In the genomic region with DNA sequence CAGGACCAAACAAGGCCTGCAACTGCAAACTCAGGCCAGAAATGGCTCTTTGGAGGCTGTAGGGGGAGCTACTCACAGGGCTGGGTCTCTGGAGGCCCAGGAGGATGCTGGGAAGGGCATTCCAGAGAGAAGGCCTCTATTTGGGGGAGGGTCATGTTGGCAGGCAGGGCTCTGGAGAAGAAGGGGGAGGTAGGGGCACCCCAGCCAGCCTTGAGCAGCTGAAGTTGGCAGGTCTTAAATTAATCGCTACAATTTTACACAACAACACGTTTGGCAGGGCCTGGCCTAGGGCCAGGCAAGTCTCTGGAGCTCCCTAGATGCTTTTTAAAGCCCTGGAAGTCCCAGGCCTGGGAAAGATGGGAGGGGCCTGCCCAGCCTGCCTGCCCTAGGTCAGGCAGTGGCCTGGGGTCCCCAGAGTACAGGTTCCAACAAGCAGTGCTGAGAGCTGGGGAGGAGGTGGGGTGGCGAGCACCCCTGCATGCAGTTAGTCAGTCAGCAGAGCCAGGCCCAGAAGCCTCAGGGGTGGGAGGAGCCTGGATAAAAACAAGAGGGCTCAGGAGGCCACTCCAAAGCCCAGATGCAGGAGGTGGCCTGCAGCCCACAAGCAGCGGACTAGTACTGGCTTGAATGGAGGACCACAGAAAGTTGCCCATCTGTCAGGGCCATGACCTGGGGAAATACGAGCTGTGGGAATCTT, we compare ENCODE assay signal across 9 mouse cellular contexts. TPM values are rescaled to one million over a fixed set of nuclear protein-coding genes. Genes with fewer than 3 reads are reported as not detected.
DNase-seq lines count a peak whose midpoint lies in the region; ATAC-seq and TF ChIP-seq lines count a peak whose summit lies in the region.
"Had no signal": no experiment of that assay in that cellular context is flagged by ENCODE, and none has a peak within 500 bp of the region (broad histone marks: within the 10 kb centered on the region; RNA-seq: fewer than 3 reads in every experiment).

No protein-coding gene starts in this region.

- H3K79me2 ChIP-seq in liver, adult 2 months (ENCODE audit: control insufficient read depth, insufficient read depth, low read length): no peaks in the 10 kb centered on the region

- H3K9ac ChIP-seq in liver, adult 2 months (ENCODE audit: low read depth, low read length): no peak overlapping the region
- H3K9ac ChIP-seq in liver, embryonic 12.5 days: no peak overlapping the region
- H3K9ac ChIP-seq in heart, embryonic 12.5 days: peak overlapping the region; percentile 50; the same call in 1 of the 2 replicates
- H3K9ac ChIP-seq in midbrain, embryonic 12.5 days (replicated peaks): no peak overlapping the region
- H3K9ac ChIP-seq: liver, embryonic 13.5 days had no signal

- no peak for TF ChIP-seq POLR2A in liver, adult 2 months (IDR thresholded peaks at IDR 0.05; ENCODE audit: extremely low read depth, insufficient read depth, low read length)

- DNase-seq in liver, adult 2 months (ENCODE audit: extremely low read depth, low read depth, low spot score): no peak
- DNase-seq in embryo, embryonic 11.5 days (ENCODE audit: low read depth, low spot score): peak; percentile 46
- peak; percentile 70 for DNase-seq in kidney, adult 9 months
- no peak for DNase-seq in spleen, adult 18-20 months
- no peak for DNase-seq in urinary bladder, postnatal 25 days (ENCODE audit: low spot score)
- DNase-seq: liver, embryonic 13.5 days had no signal

- ATAC-seq in liver, embryonic 12.5 days: no peak
- ATAC-seq in heart, embryonic 12.5 days (ENCODE audit: insufficient number of reproducible peaks, low FRiP score): peak; percentile 49
- ATAC-seq in midbrain, embryonic 12.5 days (ENCODE audit: low FRiP score, low read depth): peak; percentile 55

- H3K27me3 ChIP-seq in liver, adult 2 months (ENCODE audit: control insufficient read depth, insufficient read depth, low read length): no peaks in the 10 kb centered on the region
- H3K27me3 ChIP-seq in liver, embryonic 12.5 days (replicated peaks): no peaks in the 10 kb centered on the region
- no peaks in the 10 kb centered on the region for H3K27me3 ChIP-seq in heart, embryonic 12.5 days (replicated peaks)
- no peaks in the 10 kb centered on the region for H3K27me3 ChIP-seq in midbrain, embryonic 12.5 days
- H3K27me3 ChIP-seq: liver, embryonic 13.5 days had no signal

- TF ChIP-seq CTCF in liver, adult 2 months (IDR thresholded peaks at IDR 0.05; ENCODE audit: low read depth, low read length): peak; percentile 22; the same call in 1 of the 2 replicates

- no peak overlapping the region for H3K4me3 ChIP-seq in liver, adult 2 months (ENCODE audit: insufficient read depth, low read depth, low read length)
- no peak overlapping the region for H3K4me3 ChIP-seq in liver, embryonic 12.5 days
- H3K4me3 ChIP-seq in heart, embryonic 12.5 days: no peak overlapping the region
- H3K4me3 ChIP-seq in midbrain, embryonic 12.5 days: no peak overlapping the region
- H3K4me3 ChIP-seq: liver, embryonic 13.5 days had no signal

- no peak overlapping the region for H3K4me2 ChIP-seq in liver, embryonic 12.5 days
- no peak overlapping the region for H3K4me2 ChIP-seq in heart, embryonic 12.5 days
- H3K4me2 ChIP-seq in midbrain, embryonic 12.5 days (replicated peaks): no peak overlapping the region; the same call in 1 of the 2 replicates
- H3K4me2 ChIP-seq: liver, embryonic 13.5 days had no signal

- H3K36me3 ChIP-seq in liver, adult 2 months (ENCODE audit: control insufficient read depth, insufficient read depth, low read length): no peaks in the 10 kb centered on the region
- peaks cover 52% of the 10 kb centered on the region for H3K36me3 ChIP-seq in liver, embryonic 12.5 days
- peaks cover 59% of the 10 kb centered on the region for H3K36me3 ChIP-seq in heart, embryonic 12.5 days
- H3K36me3 ChIP-seq in midbrain, embryonic 12.5 days: peaks cover 91% of the 10 kb centered on the region

- no peak overlapping the region; the same call in 1 of the 2 replicates for H3K27ac ChIP-seq in liver, adult 2 months (replicated peaks; ENCODE audit: insufficient read depth, low read depth, low read length)
- no peak overlapping the region for H3K27ac ChIP-seq in liver, embryonic 12.5 days
- peak overlapping the region; percentile 76 for H3K27ac ChIP-seq in heart, embryonic 12.5 days (ENCODE audit: poor library complexity, severe bottlenecking)
- peak overlapping the region; percentile 74 for H3K27ac ChIP-seq in midbrain, embryonic 12.5 days (replicated peaks)
- H3K27ac ChIP-seq: liver, embryonic 13.5 days had no signal

- 61% methylated on average over 5 of the region's 5 CpGs for WGBS in liver, adult 2 months
- 73% methylated on average over 5 of the region's 5 CpGs for WGBS in liver, embryonic 12.5 days (ENCODE audit: insufficient replicate concordance)
- WGBS in heart, embryonic 12.5 days: 29% methylated on average over 5 of the region's 5 CpGs
- WGBS in midbrain, embryonic 12.5 days: 27% methylated on average over 5 of the region's 5 CpGs

- no peaks in the 10 kb centered on the region for H3K4me1 ChIP-seq in liver, adult 2 months (ENCODE audit: control insufficient read depth, insufficient read depth, low read length)
- peaks cover 15% of the 10 kb centered on the region; the same call in 1 of the 2 replicates for H3K4me1 ChIP-seq in liver, embryonic 12.5 days
- H3K4me1 ChIP-seq in heart, embryonic 12.5 days (replicated peaks): peaks cover 73% of the 10 kb centered on the region
- H3K4me1 ChIP-seq in midbrain, embryonic 12.5 days: peaks cover 63% of the 10 kb centered on the region

- H3K9me3 ChIP-seq in liver, embryonic 12.5 days (replicated peaks): no peaks in the 10 kb centered on the region
- no peaks in the 10 kb centered on the region for H3K9me3 ChIP-seq in heart, embryonic 12.5 days (replicated peaks)
- H3K9me3 ChIP-seq in midbrain, embryonic 12.5 days: no peaks in the 10 kb centered on the region
- H3K9me3 ChIP-seq: liver, embryonic 13.5 days had no signal

RNA-seq across cellular contexts. Expression of a gene that starts 10.8 kb away (rescaled TPM):
- 2.6 and 4.6 TPM in 2 replicates for total RNA-seq in liver, adult 2 months (2014; rRNA removed)
- polyA plus RNA-seq in liver, adult 2 months (2012; rRNA removed): 5.7 and 6.5 TPM in 2 replicates
- 6.7 and 7.2 TPM in 2 replicates for polyA plus RNA-seq in liver, embryonic 12.5 days (2016; fragmentation: Nextera tagmentation; extraction: Ambion mirVana)
- 13.4 and 17.3 TPM in 2 replicates for polyA plus RNA-seq in heart, embryonic 12.5 days (2016; fragmentation: Nextera tagmentation; extraction: Ambion mirVana)
- 56.5 and 67.4 TPM in 2 replicates for polyA plus RNA-seq in midbrain, embryonic 12.5 days (2016; fragmentation: Nextera tagmentation; extraction: Ambion mirVana)

Comparison
In these comparisons a context has a peak if more than half of its experiments do, and no peak if none do; other contexts are left out.
1. DNase-seq: peak in embryo, embryonic 11.5 days (single experiment) and kidney, adult 9 months (single experiment); none in liver, adult 2 months (single experiment), spleen, adult 18-20 months (0 of 2) and urinary bladder, postnatal 25 days (single experiment).
2. H3K27ac ChIP-seq: peak in heart, embryonic 12.5 days (single experiment) and midbrain, embryonic 12.5 days (single experiment); none in liver, adult 2 months (single experiment) and liver, embryonic 12.5 days (single experiment).